Mouse (Mus musculus) cerebral cortex, adult 2 months (tissue): ENCODE results near the gene Dynlt1b.

Experiments used
- WGBS: fragments of 180-500 bp; shearing (Covaris S2); methylation state at CpG from one replicate; pipeline ENCODE4 v1.1.7; 2018; 5-methylcytosine and 5-hydroxymethylcytosine counted together

The Dynlt1b gene

DNA sequence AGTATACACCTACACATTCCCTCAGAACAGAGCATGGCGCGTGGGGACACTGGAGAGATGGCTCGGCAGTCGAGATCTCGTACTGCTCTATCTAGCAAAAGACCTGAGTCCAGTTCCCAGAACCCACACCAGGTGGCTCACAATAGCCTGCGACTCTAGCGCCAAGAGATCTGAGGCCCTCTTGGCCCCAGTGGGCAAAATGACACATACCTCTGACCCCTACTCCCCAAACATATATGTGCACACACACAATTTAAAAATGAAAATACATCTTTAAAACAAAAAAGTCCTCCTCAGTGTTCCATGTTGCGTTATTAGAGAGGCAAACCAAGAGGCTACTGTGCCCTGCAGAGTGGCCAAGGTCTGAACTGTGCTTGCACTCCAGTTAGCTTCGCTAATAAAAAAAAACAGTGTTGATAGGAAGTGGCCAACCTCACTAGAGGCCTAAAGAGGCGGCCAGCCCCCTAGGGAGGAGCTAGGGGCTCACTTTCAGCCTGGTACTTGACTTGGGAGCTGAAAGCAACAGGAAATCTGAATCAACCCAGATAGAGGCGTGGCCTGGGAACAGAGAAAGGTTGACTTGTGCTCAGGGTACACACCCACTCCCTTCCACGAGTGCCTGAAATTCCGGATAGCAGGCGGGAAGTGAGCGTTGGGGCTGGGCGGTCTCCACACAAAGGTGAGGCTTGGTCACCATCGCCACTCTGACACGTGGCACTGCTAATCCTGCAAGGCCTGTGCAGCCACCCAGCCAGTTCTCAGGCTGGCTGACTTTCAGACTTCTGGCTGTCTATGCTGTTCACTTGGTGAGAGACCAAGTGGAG is 37.9 kb downstream of the Dynlt1b start:
- 58% methylated on average over 18 of the region's 18 CpGs for WGBS

DNA sequence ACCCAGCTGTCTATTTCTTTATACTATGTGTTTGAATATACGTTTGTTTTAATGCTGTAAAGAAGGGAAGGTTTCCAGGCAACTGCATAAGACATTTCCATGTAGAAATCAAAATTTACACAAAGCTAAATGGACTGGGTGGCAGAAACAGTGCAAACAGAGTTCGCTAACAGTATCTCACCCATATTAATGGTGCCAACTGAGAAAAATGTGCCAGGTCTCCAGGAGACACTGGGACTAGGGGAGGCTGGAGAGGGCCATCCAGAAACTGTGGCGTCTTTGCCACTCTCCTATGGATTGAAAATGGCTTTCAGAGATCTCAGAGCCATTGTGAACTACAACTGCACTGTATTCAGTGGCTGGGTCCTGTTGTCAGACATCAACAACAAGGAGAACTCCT is 40.1 kb downstream of the Dynlt1b start:
- 65% methylated on average over 3 of the region's 3 CpGs for WGBS

DNA sequence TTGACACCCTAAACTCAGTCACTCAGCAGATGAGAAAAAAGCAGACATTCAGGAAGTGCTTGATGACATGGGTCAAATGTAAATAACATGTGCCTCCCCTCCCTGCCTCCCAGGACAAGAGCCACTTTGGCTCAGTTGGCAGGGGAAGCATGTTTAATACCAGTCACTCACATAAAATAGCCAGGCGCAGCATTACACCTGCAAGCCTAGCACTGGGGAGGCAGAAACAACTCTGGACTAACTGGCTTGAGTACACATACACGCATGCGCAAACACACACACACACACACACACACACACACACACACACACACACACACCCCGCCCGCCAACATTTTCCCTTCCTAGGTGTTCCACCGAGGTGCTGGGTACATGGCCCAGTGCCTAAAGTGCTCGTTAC is 40.8 kb downstream of the Dynlt1b start:
- WGBS, result 90% methylated on average over 6 of the region's 7 CpGs

DNA sequence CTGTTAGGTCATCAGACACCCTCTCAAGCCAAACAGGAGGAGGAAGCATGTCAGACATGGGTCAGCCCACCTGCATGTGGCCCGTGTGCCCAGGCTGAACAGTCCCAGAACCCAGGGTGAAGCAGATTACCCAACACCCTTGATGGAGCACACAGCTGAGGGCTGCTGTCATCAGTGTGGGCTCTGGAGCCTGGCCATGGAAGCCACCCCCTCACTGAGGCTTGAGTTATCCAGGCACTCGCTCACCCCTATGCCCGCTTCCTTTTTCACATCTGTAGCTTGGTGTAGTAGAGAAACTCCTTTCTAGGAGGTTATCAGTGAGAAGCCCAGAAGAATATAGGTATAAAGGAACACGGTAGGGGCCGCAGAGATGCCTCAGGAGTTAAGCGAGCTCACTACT is 45.4 kb downstream of the Dynlt1b start:
- WGBS, result 81% methylated on average over 6 of the region's 6 CpGs

DNA sequence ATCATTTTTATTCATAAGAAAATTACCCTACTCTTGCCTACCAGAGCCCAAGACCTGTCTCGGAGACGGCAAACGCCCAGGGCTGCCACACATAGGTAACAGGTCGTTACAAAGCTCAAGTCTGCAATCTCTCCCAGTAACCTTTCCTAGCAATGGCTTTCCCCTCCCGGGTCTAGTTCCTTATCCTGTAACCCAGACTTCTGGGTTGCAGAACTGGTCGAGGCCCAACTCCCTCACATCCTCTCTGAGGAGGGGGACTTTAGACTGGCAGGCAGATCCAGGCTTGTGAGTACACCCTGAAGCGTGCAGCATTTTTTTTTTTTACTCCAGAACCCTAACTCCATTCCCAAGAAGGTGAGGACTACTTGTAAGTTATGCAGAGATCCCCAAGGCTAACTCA is 46.0 kb downstream of the Dynlt1b start:
- 52% methylated on average over 7 of the region's 7 CpGs for WGBS

DNA sequence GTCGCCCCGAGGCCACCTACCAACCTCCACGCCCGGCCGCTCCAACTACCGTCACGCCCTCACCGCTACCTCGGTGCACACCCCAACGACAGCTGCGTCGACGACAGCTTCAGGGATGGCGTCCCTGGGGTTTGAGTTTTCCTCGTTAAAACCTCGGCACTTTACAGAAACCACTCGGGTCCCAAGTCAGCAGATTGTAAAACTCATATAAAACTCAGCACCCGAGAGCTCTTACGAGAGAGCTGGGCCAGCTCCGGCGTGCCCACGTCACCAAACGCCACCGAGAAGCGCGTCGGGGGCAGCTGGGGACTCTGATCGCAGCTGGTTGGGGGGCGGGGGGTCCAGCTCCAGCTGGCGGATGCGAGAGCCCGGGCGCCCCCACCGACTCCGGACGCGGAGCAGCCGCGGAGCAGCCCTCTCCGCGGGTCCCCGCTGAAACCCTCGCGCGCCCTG is 46.6 kb downstream of the Dynlt1b start:
- under 1% methylated on average over 45 of the region's 45 CpGs for WGBS

DNA sequence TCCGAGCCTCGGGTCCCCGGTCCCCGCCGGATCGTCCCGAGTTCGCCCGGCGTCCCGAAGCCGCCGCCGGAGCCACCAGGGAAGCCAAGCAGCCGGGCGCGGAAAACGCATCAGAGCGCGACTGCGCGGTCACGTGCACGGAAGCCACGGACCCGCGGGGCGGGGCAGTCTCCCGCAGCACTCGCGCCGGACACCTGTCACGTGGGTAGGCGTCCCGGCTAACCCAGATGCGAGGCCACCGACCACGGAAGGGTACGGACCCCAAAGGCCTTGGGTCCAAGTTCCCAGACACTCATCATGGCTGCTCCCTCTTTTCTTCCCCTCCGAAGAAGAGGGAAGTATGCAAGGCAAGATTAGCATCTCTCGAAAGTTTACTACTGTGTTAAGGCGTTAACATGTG is 47.1 kb downstream of the Dynlt1b start:
- WGBS, result under 1% methylated on average over 42 of the region's 42 CpGs

DNA sequence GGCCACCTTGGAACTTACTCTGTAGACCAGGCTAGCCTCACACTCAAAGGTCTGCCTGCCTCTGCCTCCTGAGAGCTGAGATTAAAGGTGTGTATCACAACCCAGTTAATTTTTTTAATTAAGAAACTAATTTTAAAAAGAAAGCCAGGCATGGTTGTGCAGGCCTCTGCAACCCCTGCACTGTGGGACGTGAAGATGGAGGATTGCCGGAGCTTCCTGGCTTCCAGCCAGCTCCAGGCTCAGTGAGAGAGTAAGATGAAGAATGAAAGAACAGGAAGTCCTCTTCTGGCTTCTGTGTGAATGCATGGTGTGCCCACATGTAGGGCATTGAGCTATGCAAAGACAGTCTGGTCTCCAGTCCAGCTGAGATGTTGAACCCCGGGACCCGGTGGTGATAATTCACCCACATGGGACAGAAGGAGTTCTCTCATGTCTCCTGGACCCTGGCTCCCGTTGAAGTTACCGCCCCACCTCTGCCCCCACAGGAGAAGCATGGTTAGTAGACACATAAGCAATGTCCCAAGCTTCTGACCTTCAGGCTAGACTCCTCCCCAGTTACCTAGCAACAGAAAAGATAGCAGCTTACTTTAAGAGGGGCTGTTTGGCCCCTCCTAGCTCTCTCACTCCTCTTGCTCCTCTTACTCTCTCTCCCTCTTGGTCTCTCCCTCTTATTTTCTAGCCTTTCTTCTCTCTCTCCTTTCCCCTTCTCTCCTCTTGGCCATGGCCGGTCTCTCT is 51.1 kb downstream of the Dynlt1b start:
- 46% methylated on average over 5 of the region's 7 CpGs for WGBS

DNA sequence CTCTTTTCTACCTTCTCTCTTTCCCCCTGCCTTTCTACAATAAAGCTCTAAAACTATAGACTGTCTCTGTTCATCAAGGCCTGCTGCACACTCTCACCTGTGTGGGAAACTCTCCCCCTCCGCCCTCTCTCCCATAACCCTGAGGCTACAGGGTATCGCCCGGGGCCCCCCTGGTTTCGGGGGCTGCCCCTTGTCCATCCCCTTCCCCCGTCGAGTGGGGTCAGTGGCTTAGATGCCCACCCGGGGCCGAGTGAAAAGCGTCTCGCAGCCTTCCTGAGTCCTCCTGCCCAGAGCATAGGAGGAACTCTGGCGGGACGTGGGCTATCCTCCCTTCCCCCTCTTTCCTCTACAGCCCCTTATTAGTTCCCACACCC is 51.7 kb downstream of the Dynlt1b start:
- 87% methylated on average over 12 of the region's 12 CpGs for WGBS

DNA sequence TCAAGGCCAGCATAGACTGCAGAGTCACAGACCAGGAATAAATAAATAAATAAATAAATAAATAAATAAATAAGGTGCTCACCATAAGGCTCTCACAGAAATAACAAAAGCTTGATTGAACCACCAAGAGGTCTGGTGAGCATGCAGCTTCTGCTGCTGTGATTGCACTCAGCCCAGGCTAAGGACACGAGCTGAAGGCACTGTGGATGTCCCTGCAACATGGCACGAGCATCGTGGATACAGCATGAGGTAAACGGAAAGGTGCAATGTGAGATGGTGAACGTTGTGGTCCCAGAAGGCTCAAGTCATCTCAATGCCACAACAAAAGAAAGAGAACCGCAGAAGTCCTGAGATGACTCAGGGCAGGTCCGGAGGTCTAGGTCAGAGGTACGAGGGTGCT is 52.3 kb downstream of the Dynlt1b start:
- 90% methylated on average over 8 of the region's 8 CpGs for WGBS
